Mouse (Mus musculus): ENCODE results near the gene Traf2. TPM values are rescaled to one million over a fixed set of nuclear protein-coding genes. Genes with fewer than 3 reads are reported as not detected.
"Not testable (repeated sequence)": the region's sequence is repeated elsewhere in the genome, so short reads cannot be mapped to it uniquely, and the experiment has no call there.

The Traf2 gene
- total RNA-seq, 2 experiments from 2014 or later = 9.6 to 10.4 TPM

DNA sequence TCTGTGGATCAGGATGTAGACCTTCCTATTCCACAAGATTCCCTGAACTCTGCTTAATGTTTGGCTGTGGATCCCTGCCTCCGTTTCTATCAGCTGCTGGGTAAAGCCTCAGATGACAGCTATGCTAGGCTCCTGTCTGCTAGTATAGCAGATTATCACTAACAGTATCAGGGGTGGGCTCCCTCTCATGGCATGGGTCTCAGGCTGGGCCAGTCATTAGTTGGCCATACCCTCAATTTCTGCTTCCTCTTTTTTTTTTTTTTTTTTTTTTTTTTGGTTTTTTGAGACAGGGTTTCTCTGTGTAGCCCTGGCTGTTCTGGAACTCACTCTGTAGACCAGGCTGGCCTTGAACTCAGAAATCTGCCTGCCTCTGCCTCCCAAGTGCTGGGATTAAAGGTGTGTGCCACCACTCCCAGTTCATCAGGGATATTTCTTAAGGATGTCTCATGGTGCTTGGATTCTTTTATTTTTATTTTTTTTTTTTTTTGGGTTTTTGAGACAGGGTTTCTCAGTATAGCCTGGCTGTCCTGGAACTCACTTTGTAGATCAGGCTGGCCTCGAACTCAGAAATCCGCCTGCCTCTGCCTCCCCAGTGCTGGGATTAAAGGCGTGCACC lies 6.5 kb upstream of the Traf2 start:
- DNase-seq (ENCODE audit: low spot score in 2 of 2); intact Hi-C loops (cut with DNase I): not testable (repeated sequence)

DNA sequence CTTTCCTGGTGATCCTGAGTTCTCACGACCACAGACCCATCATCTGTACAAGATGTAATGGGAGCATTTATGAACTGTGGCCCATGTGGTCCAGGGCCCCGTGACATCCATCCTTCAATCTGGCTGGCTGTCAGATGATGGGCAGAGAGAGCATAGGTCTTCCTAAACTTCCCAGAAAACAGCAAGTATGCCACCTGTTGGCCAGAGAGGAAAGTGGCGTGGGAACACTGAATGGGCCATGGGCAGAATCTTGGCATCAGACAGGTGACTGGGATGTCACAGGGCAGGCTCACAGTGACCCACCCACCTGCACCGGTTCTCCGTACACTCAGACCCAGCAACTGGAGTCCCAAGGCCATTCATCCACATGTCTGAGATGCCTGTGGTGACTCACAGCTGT lies 4.4 kb upstream of the Traf2 start:
- peak in 1 of 2 experiments; percentile 49 for DNase-seq (ENCODE audit: low spot score in 2 of 2)
- intact Hi-C loops (cut with DNase I) = no loop called here

DNA sequence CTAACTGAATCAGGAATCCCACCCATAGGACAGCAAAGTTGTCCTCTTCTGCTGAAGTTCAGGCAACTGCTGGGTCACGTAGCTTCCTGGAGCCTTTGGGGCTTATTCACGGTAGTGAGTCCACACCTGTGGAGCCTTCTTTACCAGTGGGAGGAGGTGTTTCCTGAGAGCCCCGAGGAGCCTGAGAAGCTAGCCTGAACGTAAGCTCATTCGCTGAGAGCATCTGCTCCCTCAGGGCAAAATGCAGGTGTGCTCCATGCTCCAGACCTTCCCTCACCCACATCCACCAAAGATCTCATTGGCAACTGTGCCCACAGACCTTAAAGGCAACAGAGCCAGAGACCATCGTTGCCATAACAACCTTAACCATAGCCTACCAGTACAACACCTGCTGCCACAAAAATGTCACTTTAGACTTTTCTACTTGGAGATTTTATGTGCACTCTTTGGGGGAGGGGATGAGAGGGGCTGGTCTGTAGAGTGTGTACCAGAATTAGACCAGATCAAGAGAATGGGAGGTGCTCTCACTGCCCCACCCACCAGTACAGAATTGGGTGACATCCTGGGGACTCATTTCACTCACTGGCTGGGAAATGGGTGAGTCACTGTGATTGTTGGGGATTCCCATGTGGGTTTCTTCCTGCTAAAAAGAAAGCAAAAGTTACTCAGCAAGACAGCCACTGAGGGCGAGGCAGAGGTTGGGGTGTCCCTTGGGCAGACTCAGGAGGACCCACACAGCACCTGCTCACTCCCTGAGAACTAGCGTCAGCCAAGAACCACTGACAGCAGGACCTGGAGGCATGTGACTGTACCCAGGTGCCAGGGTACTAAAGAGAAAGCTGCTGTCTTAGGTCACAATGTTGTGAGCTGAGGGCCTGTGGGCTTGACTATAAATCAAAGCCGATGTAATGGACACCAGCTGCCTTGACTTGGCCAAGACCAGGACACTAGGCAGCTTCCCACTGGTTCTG lies 2.6 kb upstream of the Traf2 start:
- intact Hi-C loops (cut with DNase I) = no loop called here

GRCm38 (mm10) chr2:25545996-25546810 lies 537 bp downstream of the Traf2 start:
- intact Hi-C loops (cut with DNase I) = no loop called here
- DNase-seq (ENCODE audit: low spot score in 2 of 2) = peak; percentile 20 to 34

More for the DNA sequence above, 2.6 kb upstream of the Traf2 start:
- peak in 1 of 2 experiments; percentile 37 for DNase-seq (ENCODE audit: low spot score in 2 of 2)

DNA sequence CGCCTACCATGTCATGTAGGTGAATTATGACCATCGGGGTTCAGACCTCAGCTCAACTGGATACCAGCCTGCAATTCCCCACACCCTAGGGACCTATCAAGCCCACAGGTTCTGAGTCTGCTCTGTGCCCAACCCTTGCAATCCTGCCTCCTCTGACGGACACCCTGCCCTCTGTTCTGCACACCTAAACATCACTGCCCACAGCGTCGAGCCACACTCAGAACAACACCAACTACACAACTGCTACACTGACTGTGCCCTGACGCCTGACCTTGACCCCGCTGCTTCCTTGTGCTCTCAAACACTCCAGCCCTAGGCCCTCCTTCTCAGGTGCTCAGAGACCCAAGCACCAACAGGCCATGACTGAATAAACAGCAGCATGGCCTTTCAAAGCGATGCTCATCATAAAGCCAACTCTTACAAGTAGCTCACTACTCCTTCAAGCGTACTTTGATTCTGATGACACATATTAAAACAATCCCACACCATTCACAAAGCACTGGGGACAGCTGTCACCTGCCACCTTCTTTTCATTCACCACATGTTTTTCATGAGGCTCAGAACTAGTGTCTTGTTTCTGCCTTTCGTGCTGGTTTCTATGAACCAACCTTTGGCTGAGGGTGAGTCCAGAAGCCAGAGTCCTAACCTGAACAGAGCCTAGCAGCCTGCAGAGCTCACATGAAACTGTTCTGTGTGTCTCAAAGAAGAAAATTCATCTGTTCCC lies 4.9 kb downstream of the Traf2 start:
- intact Hi-C loops (cut with DNase I) = no loop called here
- no peak for DNase-seq (ENCODE audit: low spot score in 2 of 2)

DNA sequence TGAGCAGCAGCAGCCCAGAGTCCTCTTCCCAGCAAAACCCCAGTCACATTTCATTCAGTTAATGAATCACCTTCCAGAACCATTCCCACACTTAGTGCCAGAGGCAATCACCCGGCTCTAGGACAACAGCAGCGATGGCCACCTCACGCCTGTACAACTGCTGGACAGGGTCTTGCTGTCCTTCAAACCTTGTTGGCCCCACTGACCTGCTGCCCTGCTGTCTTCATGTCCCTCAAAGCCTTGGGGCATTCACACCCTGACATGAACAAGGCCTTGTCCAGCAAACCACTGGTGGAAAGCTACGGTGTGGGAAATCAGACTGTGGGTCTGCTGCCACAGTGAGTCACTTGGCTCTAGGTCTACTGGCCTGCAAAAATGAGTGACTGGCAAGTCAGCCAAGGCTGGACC lies 6.2 kb downstream of the Traf2 start:
- intact Hi-C loops (cut with DNase I) = no loop called here
- DNase-seq (ENCODE audit: low spot score in 2 of 2) = no peak

DNA sequence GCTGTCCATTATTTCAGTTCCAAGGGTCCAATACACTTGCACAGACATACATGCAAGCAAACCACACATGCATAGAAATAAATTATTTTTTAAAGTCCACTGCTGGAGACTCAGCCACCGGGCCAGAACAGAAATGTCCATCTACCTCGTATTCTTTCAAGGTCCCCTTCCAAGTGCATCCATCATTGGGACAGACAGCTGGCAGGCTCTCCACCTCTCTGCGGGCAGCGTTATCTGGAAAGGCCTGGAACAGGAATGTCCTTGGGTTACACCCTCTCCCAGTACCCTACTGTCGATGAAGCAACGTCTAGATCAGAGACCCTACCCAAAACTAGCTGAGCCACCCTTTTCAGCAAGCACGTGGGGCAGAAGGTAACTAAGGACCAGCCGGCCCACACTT lies 10.2 kb downstream of the Traf2 start:
- intact Hi-C loops (cut with DNase I) = no loop called here

DNA sequence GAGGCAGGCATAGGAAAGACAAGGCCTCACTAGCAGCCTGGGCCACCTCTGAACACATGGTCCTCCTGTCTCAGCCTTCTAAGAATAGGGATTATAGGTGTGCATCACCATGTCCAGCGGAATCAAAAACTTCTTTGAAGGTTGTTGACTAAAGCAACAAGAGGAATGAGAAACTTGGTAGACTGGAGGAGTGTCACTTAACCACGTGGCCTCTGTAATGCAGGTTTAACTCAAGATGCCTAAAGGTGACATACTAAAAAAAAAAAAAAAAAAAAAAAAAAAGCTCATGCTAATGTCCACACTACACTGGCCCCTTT lies 11.9 kb downstream of the Traf2 start:
- DNase-seq (ENCODE audit: low spot score in 2 of 2) = no peak

More for the DNA sequence above, 10.2 kb downstream of the Traf2 start:
- DNase-seq (ENCODE audit: low spot score in 2 of 2) = no peak

GRCm38 (mm10) chr2:25534178-25534865 lies 12.4 kb downstream of the Traf2 start:
- intact Hi-C loops (cut with DNase I) = no loop called here
- peak in 1 of 2 experiments; percentile 25 for DNase-seq (ENCODE audit: low spot score in 2 of 2)

More for the DNA sequence above, 11.9 kb downstream of the Traf2 start:
- intact Hi-C loops (cut with DNase I) = no loop called here

- no peak for DNase-seq (ENCODE audit: low spot score in 2 of 2)
- intact Hi-C loops (cut with DNase I) = no loop called here
These were observed 13.0 kb downstream of the Traf2 start for GRCm38 (mm10) chr2:25533707-25534106.

GRCm38 (mm10) chr2:25526510-25527302 lies 20.0 kb downstream of the Traf2 start:
- intact Hi-C loops (cut with DNase I) = no loop called here
- no peak for DNase-seq (ENCODE audit: low spot score in 2 of 2)

DNA sequence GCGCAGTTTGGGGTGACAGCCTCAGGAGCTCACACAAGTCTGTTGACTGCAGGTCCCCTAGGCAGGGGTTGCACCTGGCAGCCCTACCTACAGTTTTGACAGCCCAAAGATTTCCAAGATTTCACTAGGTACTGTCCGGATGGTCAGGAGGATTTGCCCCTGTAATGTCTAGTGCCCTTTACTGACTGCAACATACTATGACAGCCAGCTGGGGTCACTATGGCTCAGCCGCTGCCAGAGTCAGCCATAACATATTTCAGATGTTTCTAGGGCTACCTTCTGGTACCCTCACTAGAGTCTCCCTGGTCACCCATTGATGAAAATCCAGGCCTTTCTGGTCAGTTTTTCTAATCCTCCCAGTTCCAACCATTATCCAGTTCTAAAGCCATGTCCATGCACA lies 36.8 kb downstream of the Traf2 start:
- no peak for DNase-seq (ENCODE audit: low spot score in 2 of 2)
- intact Hi-C loops (cut with DNase I) = no loop called here

- DNase-seq (ENCODE audit: low spot score in 2 of 2) = no peak
- intact Hi-C loops (cut with DNase I) = no loop called here
These were observed 39.8 kb downstream of the Traf2 start for GRCm38 (mm10) chr2:25506964-25507363.

- no peak for DNase-seq (ENCODE audit: low spot score in 2 of 2)
- intact Hi-C loops (cut with DNase I) = no loop called here
These were observed 40.9 kb downstream of the Traf2 start for GRCm38 (mm10) chr2:25505860-25506259.

DNA sequence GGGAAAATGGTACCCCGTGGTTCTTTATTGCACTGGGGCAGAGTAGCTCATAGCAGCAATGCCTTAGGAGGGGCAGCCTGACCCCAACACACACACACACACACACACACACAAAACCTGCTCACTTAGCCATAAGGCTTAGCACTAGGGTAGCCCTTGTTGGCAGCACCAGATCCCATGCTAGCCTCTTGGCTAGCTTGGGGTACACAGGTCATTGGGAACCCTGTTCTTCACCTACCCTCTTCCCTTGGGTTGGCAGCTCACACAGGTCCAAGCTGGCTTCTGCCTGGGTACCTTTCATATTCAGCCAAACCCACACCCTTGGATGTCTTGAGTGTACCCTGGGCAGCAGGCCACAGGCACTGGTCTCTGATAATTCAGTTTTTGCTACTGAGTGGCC lies 41.7 kb downstream of the Traf2 start:
- intact Hi-C loops (cut with DNase I) = no loop called here
- DNase-seq (ENCODE audit: low spot score in 2 of 2) = no peak

GRCm38 (mm10) chr2:25504538-25504937 lies 42.2 kb downstream of the Traf2 start:
- DNase-seq (ENCODE audit: low spot score in 2 of 2) = no peak
- intact Hi-C loops (cut with DNase I) = no loop called here

GRCm38 (mm10) chr2:25502726-25503125 lies 44.0 kb downstream of the Traf2 start:
- DNase-seq (ENCODE audit: low spot score in 2 of 2) = no peak
- intact Hi-C loops (cut with DNase I) = no loop called here
